Mouse (Mus musculus): ENCODE measurements around the gene Gm11758.
"Not testable (repeated sequence)": the region's sequence is repeated elsewhere in the genome, so short reads cannot be mapped to it uniquely, and the experiment has no call there.

Gm11758 gene

GRCm38 (mm10) chr4:73876166-73876565 is at the start of gene Gm11758:
Gene Gm11758, minus strand, starts transcription at chr4:73876266.
- DNase-seq (ENCODE audit: low read depth, low spot score) = not testable (repeated sequence)

GRCm38 (mm10) chr4:73920660-73921059 is 44.6 kb upstream of the Gm11758 start, which contains the start of gene Gm11756:
Gene Gm11756, minus strand, starts transcription at chr4:73920760.
- not testable (repeated sequence) for DNase-seq (ENCODE audit: low read depth, low spot score)

DNA sequence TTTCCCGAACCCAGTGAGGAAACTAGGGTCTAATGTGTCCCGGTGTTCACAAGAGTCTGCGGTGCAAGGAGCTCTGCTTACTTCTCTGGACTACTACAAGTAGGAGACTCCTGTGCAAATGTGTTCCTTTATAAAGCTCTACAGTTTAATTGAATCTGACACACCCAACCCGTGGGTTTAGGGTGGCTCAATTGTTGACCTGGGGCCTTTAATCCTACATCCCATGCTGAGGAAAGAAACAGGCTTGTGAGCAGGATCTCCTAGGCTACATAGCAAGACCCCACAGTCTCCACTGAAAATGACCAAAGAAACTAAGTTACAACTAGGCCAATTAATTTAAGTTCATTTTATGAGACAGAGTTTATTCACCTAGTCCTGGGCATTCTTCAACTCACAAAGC is 29.8 kb upstream of the Gm11758 start, which contains the start of gene Gm13871:
Gene Gm13871 (minus strand): TSS at position 101 of the 400 bp plus-strand sequence.
- DNase-seq (ENCODE audit: low read depth, low spot score) = not testable (repeated sequence)

GRCm38 (mm10) chr4:73891012-73891411 is 14.9 kb upstream of the Gm11758 start, which contains the start of gene Gm11757:
Gene Gm11757, minus strand, starts transcription at chr4:73891112.
- not testable (repeated sequence) for DNase-seq (ENCODE audit: low read depth, low spot score)

DNA sequence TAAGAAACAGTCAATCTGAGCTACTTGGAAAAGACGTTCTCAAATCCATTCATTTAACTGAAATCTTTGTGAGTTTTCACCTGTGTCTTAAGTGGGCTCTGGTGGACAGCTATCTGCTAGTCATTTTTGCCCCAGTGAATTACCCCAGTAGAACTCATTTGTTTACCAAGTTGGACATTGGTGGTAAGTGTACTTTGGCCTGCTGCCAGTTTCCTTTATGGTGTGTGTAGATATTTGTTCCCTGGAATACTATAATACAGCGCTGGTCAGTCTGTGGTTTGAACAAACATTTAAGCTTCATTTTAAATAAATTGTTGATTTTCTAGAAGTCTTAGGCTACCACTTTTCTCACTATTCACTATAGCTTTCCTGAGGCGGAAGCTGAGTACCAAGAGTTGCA is 49.5 kb downstream of the Gm11758 start:
- DNase-seq (ENCODE audit: low read depth, low spot score) = no peak
